Mouse (Mus musculus) embryonic fibroblast, embryonic 13.5 days (primary cell): ENCODE measurements around the gene Polm. TPM values are rescaled to one million over a fixed set of nuclear protein-coding genes. Genes with fewer than 3 reads are reported as not detected.
"Not testable (repeated sequence)": the region's sequence is repeated elsewhere in the genome, so short reads cannot be mapped to it uniquely, and the experiment has no call there.

Source experiments
- H3K27ac ChIP-seq: 2 replicates; pipeline ENCODE4 v1.5.1; 2012; ENCODE audit warnings: low read length, control low read depth, inconsistent platforms; ENCODE audit not compliant: insufficient read depth
- H3K4me1 ChIP-seq: 2 replicates; pipeline ENCODE4 v1.6.1; 2011; ENCODE audit warnings: low read length; ENCODE audit not compliant: control insufficient read depth, insufficient read depth
- H3K4me3 ChIP-seq: 2 replicates; pipeline ENCODE4 v1.5.1; 2011; ENCODE audit warnings: mild to moderate bottlenecking, control low read depth, low read length; ENCODE audit not compliant: insufficient read depth
- CTCF ChIP-seq: IDR thresholded peaks from 2 replicates; pipeline ENCODE4 v1.5.1; 2011; ENCODE audit warnings: mild to moderate bottlenecking, control low read depth, low read length, moderate library complexity, borderline replicate concordance; ENCODE audit not compliant: insufficient read depth
- POLR2A ChIP-seq: IDR thresholded peaks from 2 replicates; pipeline ENCODE4 v1.6.1; 2011; ENCODE audit warnings: low read depth, mild to moderate bottlenecking, control low read depth, low read length, moderate library complexity
- polyA plus RNA-seq: library from polyadenylated mRNA; stranded (reverse); fragments of >200 nt; gene quantifications from 2 replicates; pipeline ENCODE4 v1.2.4, GENCODE M21; 2011; ENCODE audit warnings: low read depth; ENCODE audit not compliant: missing spikeins, insufficient read length

The Polm gene
- polyA plus RNA-seq, 1 experiment, result 9.9 TPM

- TF ChIP-seq CTCF, result no peak
- no peak for TF ChIP-seq POLR2A
- Histone ChIP-seq H3K27ac (no peak overlapping the region), H3K4me3 (no peak overlapping the region), H3K4me1 (no peaks in the 10 kb centered on the region)
Measured at GRCm38 (mm10) chr11:5813381-5813780, 24.4 kb downstream of the Polm start.

GRCm38 (mm10) chr11:5809487-5809886 lies 28.3 kb downstream of the Polm start:
- not testable (repeated sequence) for H3K4me3 ChIP-seq, H3K4me1 ChIP-seq, H3K27ac ChIP-seq

GRCm38 (mm10) chr11:5807956-5808355 lies 29.9 kb downstream of the Polm start:
- Histone ChIP-seq H3K27ac (no peak overlapping the region), H3K4me3 (no peak overlapping the region), H3K4me1 (no peaks in the 10 kb centered on the region)
- no peak for TF ChIP-seq CTCF
- TF ChIP-seq POLR2A, result no peak

GRCm38 (mm10) chr11:5805711-5806110 lies 32.1 kb downstream of the Polm start:
- no peak overlapping the region for H3K4me3 ChIP-seq
- no peak for TF ChIP-seq POLR2A
- no peak for TF ChIP-seq CTCF
- H3K27ac ChIP-seq, result no peak overlapping the region
- H3K4me1 ChIP-seq, result no peaks in the 10 kb centered on the region

- H3K4me3 ChIP-seq, result no peak overlapping the region
- no peak overlapping the region for H3K27ac ChIP-seq
- H3K4me1 ChIP-seq, result no peaks in the 10 kb centered on the region
- TF ChIP-seq POLR2A (no peak), CTCF (no peak)
Measured at GRCm38 (mm10) chr11:5804174-5804573, 33.6 kb downstream of the Polm start.

- TF ChIP-seq POLR2A (0 out of 2 replicates have a peak, but pooled peaks have one; percentile 10), CTCF (no peak)
Measured at GRCm38 (mm10) chr11:5803551-5803981, 34.2 kb downstream of the Polm start, which contains the start of gene Pgam2. Gene Pgam2 (minus strand): TSS chr11:5803733.

GRCm38 (mm10) chr11:5802457-5803217 lies 35.2 kb downstream of the Polm start:
- TF ChIP-seq CTCF (no peak), POLR2A (no peak)
- Histone ChIP-seq H3K4me1 (no peaks in the 10 kb centered on the region), H3K27ac (no peak overlapping the region), H3K4me3 (no peak overlapping the region)

More at GRCm38 (mm10) chr11:5803551-5803981, 34.2 kb downstream of the Polm start, which contains the start of gene Pgam2:
- H3K27ac ChIP-seq, result no peak within 1 kb of the TSS
- no peaks in the 10 kb centered on the region for H3K4me1 ChIP-seq
- no peak within 1 kb of the TSS for H3K4me3 ChIP-seq

- TF ChIP-seq POLR2A (no peak; the same call in 1 of the 2 replicates), CTCF (no peak)
- H3K4me3 ChIP-seq, result no peak overlapping the region
- H3K27ac ChIP-seq, result no peak overlapping the region
Measured at GRCm38 (mm10) chr11:5802005-5802404, 35.8 kb downstream of the Polm start.

GRCm38 (mm10) chr11:5801511-5801910 lies 36.3 kb downstream of the Polm start:
- H3K27ac ChIP-seq, result no peak overlapping the region
- TF ChIP-seq CTCF (no peak), POLR2A (no peak)
- no peaks in the 10 kb centered on the region for H3K4me1 ChIP-seq
- H3K4me3 ChIP-seq, result no peak overlapping the region

More at GRCm38 (mm10) chr11:5802005-5802404, 35.8 kb downstream of the Polm start:
- no peaks in the 10 kb centered on the region for H3K4me1 ChIP-seq

GRCm38 (mm10) chr11:5799621-5800490 lies 38.0 kb downstream of the Polm start:
- H3K27ac ChIP-seq, result no peak overlapping the region
- 0 out of 2 replicates have a peak, but pooled peaks cover 7% of the 10 kb centered on the region for H3K4me1 ChIP-seq
- H3K4me3 ChIP-seq, result no peak overlapping the region
- TF ChIP-seq CTCF (no peak), POLR2A (no peak)
